Mouse (Mus musculus) embryonic facial prominence, embryonic 12.5 days (tissue): ENCODE measurements around the gene Bace2. TPM values are rescaled to one million over a fixed set of nuclear protein-coding genes. Genes with fewer than 3 reads are reported as not detected.

Experiments
- ATAC-seq: fragments of 200-750 bp; cut with Nextera tagmentation; 2 replicates; pipeline ENCODE4 v1.8.0; 2017; ENCODE audit not compliant: insufficient number of reproducible peaks, insufficient read depth, low FRiP score, low TSS enrichment
- H3K27ac ChIP-seq: fragments of 300-500 bp; sonication (generic); 2 replicates; pipeline ENCODE4 v1.5.1; 2016; ENCODE audit warnings: mild to moderate bottlenecking
- H3K27me3 ChIP-seq: fragments of 300-500 bp; sonication (generic); 2 replicates; pipeline ENCODE4 v1.6.1; 2016; ENCODE audit warnings: mild to moderate bottlenecking, moderate library complexity
- H3K36me3 ChIP-seq: fragments of 300-500 bp; sonication (generic); 2 replicates; pipeline ENCODE4 v1.6.1; 2016; ENCODE audit warnings: mild to moderate bottlenecking
- H3K4me1 ChIP-seq: fragments of 300-500 bp; sonication (generic); 2 replicates; pipeline ENCODE4 v1.6.1; 2016
- H3K4me2 ChIP-seq: fragments of 300-500 bp; sonication (generic); replicated peaks from 2 replicates; pipeline ENCODE4 v1.6.1; 2016; ENCODE audit warnings: mild to moderate bottlenecking, moderate library complexity
- H3K4me3 ChIP-seq: fragments of 300-500 bp; sonication (generic); 2 replicates; pipeline ENCODE4 v1.5.1; 2016; ENCODE audit warnings: mild to moderate bottlenecking
- H3K9ac ChIP-seq: fragments of 300-500 bp; sonication (generic); 2 replicates; pipeline ENCODE4 v1.6.1; 2016; ENCODE audit warnings: mild to moderate bottlenecking, moderate library complexity
- H3K9me3 ChIP-seq: fragments of 300-500 bp; sonication (generic); 2 replicates; pipeline ENCODE4 v1.6.1; 2016; ENCODE audit warnings: mild to moderate bottlenecking, moderate library complexity
- whole genome bisulfite sequencing: fragments of 180-500 bp; shearing (Covaris S2); methylation state at CpG from one replicate; pipeline ENCODE4 v1.1.7; 2016; 5-methylcytosine and 5-hydroxymethylcytosine counted together
- polyA plus RNA-seq: library from polyadenylated mRNA; unstranded; fragments of >200 nt; fragmentation: Nextera tagmentation; extraction: Ambion mirVana; gene quantifications from 2 replicates; pipeline ENCODE4 v1.2.1, GENCODE M21; 2016

Bace2 gene
- polyA plus RNA-seq, 1 experiment from 2014 or later: 7.2 TPM

DNA sequence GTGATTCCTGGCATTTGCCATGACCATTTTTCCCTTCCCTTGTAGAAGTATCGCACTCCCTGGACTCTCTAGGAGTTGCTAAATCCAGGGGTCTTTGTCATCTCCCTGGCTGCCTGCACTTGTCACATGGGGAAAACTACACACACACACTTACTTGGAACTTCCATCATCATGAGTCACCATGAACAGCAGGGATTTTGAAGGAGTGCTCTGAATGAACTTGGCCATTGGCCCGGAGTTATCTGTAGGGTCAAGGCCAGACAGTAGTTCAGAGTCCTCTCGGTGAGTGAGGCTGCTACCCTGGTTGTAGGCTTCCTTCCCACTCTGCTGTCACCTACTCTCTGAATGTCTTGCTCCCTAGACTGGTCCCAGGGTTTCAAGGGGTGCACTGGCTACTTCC lies 119.0 kb downstream of the Bace2 start:
- ATAC-seq: no peak
- WGBS: 92% methylated on average over 3 of the region's 3 CpGs
- Histone ChIP-seq H3K9ac (no peak overlapping the region), H3K27ac (no peak overlapping the region), H3K27me3 (no peaks in the 10 kb centered on the region), H3K4me2 (no peak overlapping the region), H3K9me3 (no peaks in the 10 kb centered on the region), H3K4me3 (no peak overlapping the region), H3K36me3 (no peaks in the 10 kb centered on the region), H3K4me1 (no peaks in the 10 kb centered on the region)

- no peaks in the 10 kb centered on the region for H3K9me3 ChIP-seq
- no peaks in the 10 kb centered on the region for H3K4me1 ChIP-seq
- no peak overlapping the region for H3K9ac ChIP-seq
- H3K27ac ChIP-seq: no peak overlapping the region
- ATAC-seq: no peak
- no peaks in the 10 kb centered on the region for H3K36me3 ChIP-seq
- H3K4me3 ChIP-seq: no peak overlapping the region
- no peak overlapping the region for H3K4me2 ChIP-seq
- WGBS: 90% methylated on average over 1 of the region's 1 CpGs
- no peaks in the 10 kb centered on the region for H3K27me3 ChIP-seq
Measured at GRCm38 (mm10) chr16:97476524-97476923, 120.0 kb downstream of the Bace2 start.

- Histone ChIP-seq H3K9me3 (no peaks in the 10 kb centered on the region), H3K27ac (no peak overlapping the region), H3K36me3 (no peaks in the 10 kb centered on the region), H3K27me3 (no peaks in the 10 kb centered on the region), H3K4me3 (no peak overlapping the region), H3K4me2 (no peak overlapping the region), H3K9ac (no peak overlapping the region), H3K4me1 (no peaks in the 10 kb centered on the region)
- WGBS: 57% methylated on average over 2 of the region's 2 CpGs
- ATAC-seq: no peak
Measured at GRCm38 (mm10) chr16:97478655-97479054, 122.1 kb downstream of the Bace2 start.

- Histone ChIP-seq H3K4me1 (no peaks in the 10 kb centered on the region), H3K4me3 (no peak overlapping the region), H3K9me3 (no peaks in the 10 kb centered on the region), H3K36me3 (no peaks in the 10 kb centered on the region), H3K9ac (no peak overlapping the region), H3K4me2 (no peak overlapping the region), H3K27ac (no peak overlapping the region), H3K27me3 (no peaks in the 10 kb centered on the region)
- WGBS: 76% methylated on average over 1 of the region's 1 CpGs
- ATAC-seq: no peak
Measured at GRCm38 (mm10) chr16:97492369-97492768, 135.8 kb downstream of the Bace2 start.

Other genes starting within 250 kb of the Bace2 start
- 0.42 and 0.62 TPM in 2 replicates for gene Dscam, start 186.0 kb upstream of the Bace2 start, polyA plus RNA-seq
- gene Mx1, start 106.2 kb downstream of the Bace2 start, polyA plus RNA-seq: 0.37 and 0.43 TPM in 2 replicates
- not detected in 2 replicates for gene Fam3b, start 158.1 kb downstream of the Bace2 start, polyA plus RNA-seq